Mouse (Mus musculus) G1E (cell line): ENCODE results near the gene Bcap31. TPM values are rescaled to one million over a fixed set of nuclear protein-coding genes. Genes with fewer than 3 reads are reported as not detected.
A peak's percentile ranks its signal among the peaks of the same experiment; 100 is the strongest.

Source experiments
- ATAC-seq: 2 replicates; pipeline ENCODE4 v1.8.0; 2016; ENCODE audit warnings: mild to moderate bottlenecking; ENCODE audit not compliant: insufficient number of reproducible peaks, poor library complexity, low FRiP score, severe bottlenecking; ENCODE audit errors: extremely low read depth
- DNase-seq: peaks from one replicate; pipeline ENCODE4 v3.0.0; 2012; ENCODE audit warnings: low spot score
- H3K27me3 ChIP-seq: 2 replicates; pipeline ENCODE4 v1.6.1; 2012; ENCODE audit warnings: mild to moderate bottlenecking, low read length, inconsistent platforms; ENCODE audit not compliant: insufficient read depth
- H3K36me3 ChIP-seq: replicated peaks from 2 replicates; pipeline ENCODE3; 2012; ENCODE audit warnings: mild to moderate bottlenecking, inconsistent platforms
- H3K4me1 ChIP-seq: 2 replicates; pipeline ENCODE4 v1.6.1; 2012; ENCODE audit warnings: low read depth, low read length, inconsistent platforms, mixed read lengths; ENCODE audit not compliant: insufficient read depth
- H3K4me3 ChIP-seq: 2 replicates; pipeline ENCODE4 v1.5.1; 2012; ENCODE audit warnings: low read depth, mild to moderate bottlenecking, inconsistent platforms, low read length, moderate library complexity, mixed read lengths
- H3K9me3 ChIP-seq: replicated peaks from 2 replicates; pipeline ENCODE4 v1.6.1; 2012; ENCODE audit warnings: inconsistent platforms
- CTCF ChIP-seq: IDR thresholded peaks from 2 replicates; pipeline ENCODE4 v1.5.1; 2012; ENCODE audit warnings: low read depth, low read length, inconsistent platforms, mixed read lengths
- GATA1 ChIP-seq: IDR thresholded peaks from 2 replicates; pipeline ENCODE4 v1.6.1; 2012; ENCODE audit warnings: borderline replicate concordance, low read length, inconsistent platforms, mixed read lengths
- GATA2 ChIP-seq: IDR thresholded peaks from 2 replicates; pipeline ENCODE4 v1.6.1; 2012; ENCODE audit warnings: low read depth, low read length, inconsistent platforms, borderline replicate concordance
- POLR2AphosphoS5 ChIP-seq: IDR thresholded peaks from 2 replicates; pipeline ENCODE4 v1.6.1; 2012; ENCODE audit warnings: low read depth, low read length, inconsistent platforms; ENCODE audit not compliant: insufficient replicate concordance
- TAL1 ChIP-seq: conservative IDR thresholded peaks from 2 replicates; pipeline ENCODE4 v1.6.1; 2012; ENCODE audit warnings: low read depth, low read length, inconsistent platforms, mixed read lengths
- polyA plus RNA-seq: library from polyadenylated mRNA; stranded (reverse); fragments of >175 nt; gene quantifications from 2 replicates; pipeline ENCODE4 v1.2.3, GENCODE M21; 2012
- total RNA-seq, 2 experiments: library from RNA; stranded (forward) in 1 of 2; stranded (reverse) in 1 of 2; fragments of 200-1000 nt in 1 of 2; fragments of >200 nt in 1 of 2; fragmentation: Nextera tagmentation in 1 of 2; gene quantifications; 2 replicates each; pipeline ENCODE4 v1.2.3; 2014 to 2017

The Bcap31 gene
- total and polyA plus RNA-seq, 3 experiments, result 16.0 to 215 (median 98.4) TPM

GRCm38 (mm10) chrX:73654177-73654576 lies 61.8 kb downstream of the Bcap31 start:
- ATAC-seq, result no peak
- Histone ChIP-seq H3K36me3 (no peaks in the 10 kb centered on the region), H3K4me3 (no peak overlapping the region), H3K9me3 (no peaks in the 10 kb centered on the region), H3K4me1 (no peaks in the 10 kb centered on the region; the same call in 1 of the 2 replicates), H3K27me3 (peaks cover under 1% of the 10 kb centered on the region; the same call in 1 of the 2 replicates)
- DNase-seq, result no peak
- peak; percentile 82 for TF ChIP-seq CTCF
- TF ChIP-seq GATA2, result no peak
- TF ChIP-seq TAL1, result no peak
- TF ChIP-seq GATA1, result no peak
- TF ChIP-seq POLR2AphosphoS5, result no peak

- DNase-seq (no peak), ATAC-seq (no peak)
- H3K36me3 ChIP-seq, result no peaks in the 10 kb centered on the region
- no peak overlapping the region for H3K4me3 ChIP-seq
- H3K27me3 ChIP-seq, result no peaks in the 10 kb centered on the region; the same call in 1 of the 2 replicates
- H3K9me3 ChIP-seq, result no peaks in the 10 kb centered on the region
- no peaks in the 10 kb centered on the region for H3K4me1 ChIP-seq
- TF ChIP-seq CTCF (no peak), GATA1 (no peak), TAL1 (no peak), POLR2AphosphoS5 (no peak), GATA2 (no peak)
Observed at GRCm38 (mm10) chrX:73653392-73653791, 62.6 kb downstream of the Bcap31 start.

GRCm38 (mm10) chrX:73650869-73651268 lies 65.1 kb downstream of the Bcap31 start:
- DNase-seq (no peak), ATAC-seq (no peak)
- Histone ChIP-seq H3K36me3 (no peaks in the 10 kb centered on the region), H3K9me3 (no peaks in the 10 kb centered on the region), H3K27me3 (no peaks in the 10 kb centered on the region; the same call in 1 of the 2 replicates), H3K4me3 (no peak overlapping the region), H3K4me1 (no peaks in the 10 kb centered on the region)
- TF ChIP-seq POLR2AphosphoS5, result no peak

GRCm38 (mm10) chrX:73645121-73645520 lies 70.9 kb downstream of the Bcap31 start:
- ATAC-seq (no peak), DNase-seq (no peak)
- Histone ChIP-seq H3K36me3 (no peaks in the 10 kb centered on the region), H3K4me3 (no peak overlapping the region), H3K27me3 (0 out of 2 replicates have a peak, but pooled peaks cover 4% of the 10 kb centered on the region), H3K4me1 (no peaks in the 10 kb centered on the region), H3K9me3 (no peaks in the 10 kb centered on the region)
- TF ChIP-seq GATA1 (no peak), TAL1 (no peak), GATA2 (no peak), CTCF (no peak), POLR2AphosphoS5 (no peak)

GRCm38 (mm10) chrX:73639901-73640469 lies 76.0 kb downstream of the Bcap31 start:
- ATAC-seq, result no peak
- Histone ChIP-seq H3K9me3 (no peaks in the 10 kb centered on the region), H3K36me3 (no peaks in the 10 kb centered on the region), H3K4me3 (no peak overlapping the region), H3K27me3 (peaks cover 18% of the 10 kb centered on the region; the same call in 1 of the 2 replicates), H3K4me1 (no peaks in the 10 kb centered on the region)
- TF ChIP-seq TAL1 (no peak), GATA2 (no peak), GATA1 (no peak), POLR2AphosphoS5 (no peak), CTCF (no peak)
- DNase-seq, result no peak

GRCm38 (mm10) chrX:73639255-73639675 lies 76.7 kb downstream of the Bcap31 start, which contains the start of gene Dusp9:
Gene Dusp9, plus strand, starts transcription at chrX:73639419.
- Histone ChIP-seq H3K36me3 (no peaks in the 10 kb centered on the region), H3K4me1 (no peaks in the 10 kb centered on the region), H3K9me3 (no peaks in the 10 kb centered on the region), H3K4me3 (no peak within 1 kb of the TSS; the same call in 1 of the 2 replicates), H3K27me3 (peaks cover 18% of the 10 kb centered on the region; the same call in 1 of the 2 replicates)
- peak; percentile 3 for DNase-seq
- ATAC-seq, result no peak
- no peak for TF ChIP-seq GATA2
- no peak for TF ChIP-seq TAL1
- TF ChIP-seq CTCF, result no peak
- TF ChIP-seq POLR2AphosphoS5, result no peak
- no peak for TF ChIP-seq GATA1

- Histone ChIP-seq H3K4me3 (no peak overlapping the region), H3K9me3 (no peaks in the 10 kb centered on the region), H3K27me3 (peaks cover 20% of the 10 kb centered on the region; the same call in 1 of the 2 replicates), H3K36me3 (no peaks in the 10 kb centered on the region), H3K4me1 (no peaks in the 10 kb centered on the region)
- TF ChIP-seq GATA1 (no peak), CTCF (no peak), TAL1 (no peak), POLR2AphosphoS5 (no peak), GATA2 (no peak)
- ATAC-seq (no peak), DNase-seq (no peak)
Observed at GRCm38 (mm10) chrX:73637415-73637814, 78.6 kb downstream of the Bcap31 start.
